Mouse (Mus musculus): ENCODE measurements around the gene Arhgap31. TPM values are rescaled to one million over a fixed set of nuclear protein-coding genes. Genes with fewer than 3 reads are reported as not detected.

Arhgap31 gene
- total RNA-seq, 2 experiments from 2014 or later, result 22.1 to 28.5 TPM

Other genes starting within 250 kb of the Arhgap31 start
- 10 to 100 TPM; 34.8 to 41.2 TPM for gene Timmdc1, start 190.6 kb downstream of the Arhgap31 start, total RNA-seq (2021)
- 10 to 100 TPM in 1 of 2 experiments, 1 to 10 TPM in 1; 9.3 to 12.1 TPM for gene Poglut1, start 163.0 kb downstream of the Arhgap31 start, total RNA-seq (2021)
- 10 to 100 TPM; 22.9 to 35.5 TPM for gene Tmem39a, start 154.6 kb downstream of the Arhgap31 start, total RNA-seq (2021)
- gene B4galt4, start 29.0 kb upstream of the Arhgap31 start, total RNA-seq (2021), result 1 to 10 TPM; 5.5 to 5.7 TPM
- gene Upk1b, start 87.1 kb upstream of the Arhgap31 start, total RNA-seq (2021), result not detected
- gene 4930435E12Rik, start 115.5 kb upstream of the Arhgap31 start, total RNA-seq (2021), result not detected
- gene Igsf11, start 179.4 kb upstream of the Arhgap31 start, total RNA-seq (2021), result 1 to 10 TPM; 1.4 to 1.6 TPM